Mouse (Mus musculus): ENCODE data around the gene Notum. TPM values are rescaled to one million over a fixed set of nuclear protein-coding genes. Genes with fewer than 3 reads are reported as not detected.
"Not testable (repeated sequence)": the region's sequence is repeated elsewhere in the genome, so short reads cannot be mapped to it uniquely, and the experiment has no call there.

Gene Notum
- polyA plus RNA-seq, 1 experiment: not detected

- Histone ChIP-seq H3K4me1 (ENCODE audit: control insufficient read depth, insufficient read depth, insufficient read length, low read length) (no peaks in the 10 kb centered on the region), H3K27ac (replicated peaks; ENCODE audit: low read depth, low read length) (no peak overlapping the region), H3K4me3 (ENCODE audit: insufficient read depth, low read depth, low read length) (no peak overlapping the region)
These were observed 25.8 kb upstream of the Notum start for GRCm38 (mm10) chr11:120686650-120687272.

- Histone ChIP-seq H3K27ac (replicated peaks; ENCODE audit: low read depth, low read length) (no peak overlapping the region), H3K4me1 (ENCODE audit: control insufficient read depth, insufficient read depth, insufficient read length, low read length) (no peaks in the 10 kb centered on the region), H3K4me3 (ENCODE audit: insufficient read depth, low read depth, low read length) (no peak overlapping the region)
These were observed 23.7 kb upstream of the Notum start for GRCm38 (mm10) chr11:120684660-120685059.

GRCm38 (mm10) chr11:120684086-120684485, 23.1 kb upstream of the Notum start:
- H3K27ac ChIP-seq (replicated peaks; ENCODE audit: low read depth, low read length): no peak overlapping the region
- H3K4me1 ChIP-seq (ENCODE audit: control insufficient read depth, insufficient read depth, insufficient read length, low read length): no peaks in the 10 kb centered on the region
- no peak overlapping the region for H3K4me3 ChIP-seq (ENCODE audit: insufficient read depth, low read depth, low read length)

- Histone ChIP-seq H3K27ac (replicated peaks; ENCODE audit: low read depth, low read length) (no peak overlapping the region), H3K4me3 (ENCODE audit: insufficient read depth, low read depth, low read length) (no peak overlapping the region), H3K4me1 (ENCODE audit: control insufficient read depth, insufficient read depth, insufficient read length, low read length) (no peaks in the 10 kb centered on the region)
These were observed 22.6 kb upstream of the Notum start for GRCm38 (mm10) chr11:120683536-120683935.

GRCm38 (mm10) chr11:120682683-120683082, 21.7 kb upstream of the Notum start:
- Histone ChIP-seq H3K4me1 (ENCODE audit: control insufficient read depth, insufficient read depth, insufficient read length, low read length) (no peaks in the 10 kb centered on the region), H3K27ac (replicated peaks; ENCODE audit: low read depth, low read length) (no peak overlapping the region), H3K4me3 (ENCODE audit: insufficient read depth, low read depth, low read length) (no peak overlapping the region)

GRCm38 (mm10) chr11:120679909-120680308, 18.9 kb upstream of the Notum start:
- Histone ChIP-seq H3K4me1 (ENCODE audit: control insufficient read depth, insufficient read depth, insufficient read length, low read length) (no peaks in the 10 kb centered on the region), H3K27ac (replicated peaks; ENCODE audit: low read depth, low read length) (no peak overlapping the region), H3K4me3 (ENCODE audit: insufficient read depth, low read depth, low read length) (no peak overlapping the region)

GRCm38 (mm10) chr11:120676951-120677350, 16.0 kb upstream of the Notum start:
- Histone ChIP-seq H3K4me1 (ENCODE audit: control insufficient read depth, insufficient read depth, insufficient read length, low read length) (peaks cover 3% of the 10 kb centered on the region; the same call in 1 of the 2 replicates), H3K4me3 (ENCODE audit: insufficient read depth, low read depth, low read length) (no peak overlapping the region), H3K27ac (replicated peaks; ENCODE audit: low read depth, low read length) (no peak overlapping the region)

GRCm38 (mm10) chr11:120675875-120676274, 14.9 kb upstream of the Notum start:
- H3K4me3 ChIP-seq (ENCODE audit: insufficient read depth, low read depth, low read length); H3K4me1 ChIP-seq (ENCODE audit: control insufficient read depth, insufficient read depth, insufficient read length, low read length); H3K27ac ChIP-seq (replicated peaks; ENCODE audit: low read depth, low read length): not testable (repeated sequence)

- peaks cover 3% of the 10 kb centered on the region; the same call in 1 of the 2 replicates for H3K4me1 ChIP-seq (ENCODE audit: control insufficient read depth, insufficient read depth, insufficient read length, low read length)
- peak overlapping the region; percentile 59 for H3K27ac ChIP-seq (replicated peaks; ENCODE audit: low read depth, low read length)
- peak overlapping the region; percentile 79 for H3K4me3 ChIP-seq (ENCODE audit: insufficient read depth, low read depth, low read length)
These were observed 12.7 kb upstream of the Notum start for GRCm38 (mm10) chr11:120673594-120674122.

- Histone ChIP-seq H3K4me1 (ENCODE audit: control insufficient read depth, insufficient read depth, insufficient read length, low read length) (peaks cover 3% of the 10 kb centered on the region; the same call in 1 of the 2 replicates), H3K4me3 (ENCODE audit: insufficient read depth, low read depth, low read length) (peak within 1 kb of the TSS; percentile 79), H3K27ac (replicated peaks; ENCODE audit: low read depth, low read length) (peak within 1 kb of the TSS; percentile 82)
These were observed 12.0 kb upstream of the Notum start, which contains the start of gene Aspscr1 for GRCm38 (mm10) chr11:120672687-120673593. Gene Aspscr1, plus strand, starts transcription at chr11:120672973.

GRCm38 (mm10) chr11:120666617-120667016, 5.6 kb upstream of the Notum start:
- no peak overlapping the region for H3K27ac ChIP-seq (replicated peaks; ENCODE audit: low read depth, low read length)
- H3K4me1 ChIP-seq (ENCODE audit: control insufficient read depth, insufficient read depth, insufficient read length, low read length): no peaks in the 10 kb centered on the region
- H3K4me3 ChIP-seq (ENCODE audit: insufficient read depth, low read depth, low read length): no peak overlapping the region

GRCm38 (mm10) chr11:120665406-120665805, 4.4 kb upstream of the Notum start:
- H3K4me1 ChIP-seq (ENCODE audit: control insufficient read depth, insufficient read depth, insufficient read length, low read length): no peaks in the 10 kb centered on the region
- H3K27ac ChIP-seq (replicated peaks; ENCODE audit: low read depth, low read length): no peak overlapping the region

GRCm38 (mm10) chr11:120663714-120664113, 2.7 kb upstream of the Notum start:
- peaks cover 3% of the 10 kb centered on the region; the same call in 1 of the 2 replicates for H3K4me1 ChIP-seq (ENCODE audit: control insufficient read depth, insufficient read depth, insufficient read length, low read length)
- no peak overlapping the region for H3K4me3 ChIP-seq (ENCODE audit: insufficient read depth, low read depth, low read length)
- no peak overlapping the region for H3K27ac ChIP-seq (replicated peaks; ENCODE audit: low read depth, low read length)

More at GRCm38 (mm10) chr11:120665406-120665805, 4.4 kb upstream of the Notum start:
- H3K4me3 ChIP-seq (ENCODE audit: insufficient read depth, low read depth, low read length): no peak overlapping the region

GRCm38 (mm10) chr11:120662759-120663158, 1.8 kb upstream of the Notum start:
- Histone ChIP-seq H3K4me3 (ENCODE audit: insufficient read depth, low read depth, low read length) (no peak overlapping the region), H3K4me1 (ENCODE audit: control insufficient read depth, insufficient read depth, insufficient read length, low read length) (peaks cover 3% of the 10 kb centered on the region; the same call in 1 of the 2 replicates), H3K27ac (replicated peaks; ENCODE audit: low read depth, low read length) (no peak overlapping the region)

All from brown adipose tissue, adult 24 weeks (tissue).